Mouse (Mus musculus) kidney, adult 2 months (tissue): ENCODE measurements around the gene Phykpl. TPM values are rescaled to one million over a fixed set of nuclear protein-coding genes. Genes with fewer than 3 reads are reported as not detected.
A peak's percentile ranks its signal among the peaks of the same experiment; 100 is the strongest.

Source experiments
- DNase-seq: peaks from one replicate; pipeline ENCODE4 v3.0.0; 2021
- H3K27ac ChIP-seq: fragments of 200-500 bp; 2 replicates; pipeline ENCODE4 v1.5.1; 2012; ENCODE audit warnings: low read depth, low read length, control low read depth, inconsistent platforms; ENCODE audit not compliant: insufficient read depth
- H3K27me3 ChIP-seq: fragments of 200-500 bp; replicated peaks from 2 replicates; pipeline ENCODE4 v1.6.1; 2012; ENCODE audit warnings: mild to moderate bottlenecking, moderate library complexity, low read length, inconsistent platforms; ENCODE audit not compliant: control insufficient read depth, insufficient read depth
- H3K36me3 ChIP-seq: fragments of 200-500 bp; 2 replicates; pipeline ENCODE4 v1.6.1; 2012; ENCODE audit warnings: mild to moderate bottlenecking, moderate library complexity, low read length, inconsistent platforms; ENCODE audit not compliant: control insufficient read depth, insufficient read depth
- H3K4me1 ChIP-seq: fragments of 200-500 bp; 2 replicates; pipeline ENCODE4 v1.6.1; 2011; ENCODE audit warnings: low read length; ENCODE audit not compliant: control insufficient read depth, insufficient read depth
- H3K4me3 ChIP-seq: fragments of 200-500 bp; 2 replicates; pipeline ENCODE4 v1.5.1; 2011; ENCODE audit warnings: mild to moderate bottlenecking, low read depth, low read length, control low read depth; ENCODE audit not compliant: insufficient read depth
- CTCF ChIP-seq: fragments of 200-500 bp; conservative IDR thresholded peaks from 2 replicates; pipeline ENCODE4 v1.5.1; 2011; ENCODE audit warnings: low read depth, mild to moderate bottlenecking, control low read depth, low read length, moderate library complexity, mixed read lengths; ENCODE audit not compliant: insufficient read depth, insufficient read length
- POLR2A ChIP-seq: fragments of 200-500 bp; IDR thresholded peaks from one replicate; pipeline ENCODE4 v1.6.1; 2011; ENCODE audit warnings: low read depth, low read length, control low read depth
- WGBS: fragments of 180-500 bp; shearing (Covaris S2); methylation state at CpG from one replicate; pipeline ENCODE4 v1.1.7; 2018; 5-methylcytosine and 5-hydroxymethylcytosine counted together
- polyA plus RNA-seq: library from polyadenylated mRNA; depleted of rRNA; stranded (reverse); fragments of >200 nt; gene quantifications from 2 replicates; pipeline ENCODE4 v1.2.3, GENCODE M21; 2012

Phykpl gene
- polyA plus RNA-seq, 1 experiment, result 28.5 TPM

GRCm38 (mm10) chr11:51617693-51618092 lies 33.1 kb downstream of the Phykpl start:
- TF ChIP-seq POLR2A, result no peak
- TF ChIP-seq CTCF, result peak; percentile 90
- Histone ChIP-seq H3K4me1 (peaks cover 11% of the 10 kb centered on the region; the same call in 1 of the 2 replicates), H3K27ac (no peak overlapping the region), H3K4me3 (no peak overlapping the region), H3K27me3 (no peaks in the 10 kb centered on the region), H3K36me3 (no peaks in the 10 kb centered on the region)
- peak; percentile 85 for DNase-seq
- 2% methylated on average over 4 of the region's 4 CpGs for WGBS

GRCm38 (mm10) chr11:51618894-51619408 lies 34.4 kb downstream of the Phykpl start:
- 50% methylated on average over 8 of the region's 8 CpGs for WGBS
- peak overlapping the region; percentile 17; the same call in 1 of the 2 replicates for H3K4me3 ChIP-seq
- no peak for DNase-seq
- TF ChIP-seq CTCF (no peak), POLR2A (no peak)
- peak overlapping the region; percentile 28; the same call in 1 of the 2 replicates for H3K27ac ChIP-seq
- H3K4me1 ChIP-seq, result peaks cover 11% of the 10 kb centered on the region; the same call in 1 of the 2 replicates
- H3K36me3 ChIP-seq, result no peaks in the 10 kb centered on the region; the same call in 1 of the 2 replicates
- no peaks in the 10 kb centered on the region for H3K27me3 ChIP-seq

- peak within 1 kb of the TSS; percentile 28; the same call in 1 of the 2 replicates for H3K27ac ChIP-seq
- TF ChIP-seq POLR2A (no peak), CTCF (no peak)
These were observed 35.0 kb downstream of the Phykpl start, which contains the start of gene Nhp2 for GRCm38 (mm10) chr11:51619409-51620060. TSS of gene Nhp2 (plus strand) at chr11:51619735.

GRCm38 (mm10) chr11:51620084-51620483 lies 35.5 kb downstream of the Phykpl start:
- TF ChIP-seq POLR2A, result no peak
- no peak for TF ChIP-seq CTCF
- no peaks in the 10 kb centered on the region; the same call in 1 of the 2 replicates for H3K36me3 ChIP-seq
- peak overlapping the region; percentile 86 for H3K4me3 ChIP-seq
- peaks cover 4% of the 10 kb centered on the region; the same call in 1 of the 2 replicates for H3K4me1 ChIP-seq
- no peak for DNase-seq
- WGBS, result under 1% methylated on average over 11 of the region's 11 CpGs
- no peak overlapping the region for H3K27ac ChIP-seq
- no peaks in the 10 kb centered on the region for H3K27me3 ChIP-seq

More at GRCm38 (mm10) chr11:51619409-51620060, 35.0 kb downstream of the Phykpl start, which contains the start of gene Nhp2:
- WGBS, result under 1% methylated on average over 51 of the region's 51 CpGs
- Histone ChIP-seq H3K4me1 (peaks cover 10% of the 10 kb centered on the region; the same call in 1 of the 2 replicates), H3K4me3 (peak within 1 kb of the TSS; percentile 86), H3K36me3 (no peaks in the 10 kb centered on the region; the same call in 1 of the 2 replicates), H3K27me3 (no peaks in the 10 kb centered on the region)
- peak; percentile 99 for DNase-seq

- Histone ChIP-seq H3K4me1 (no peaks in the 10 kb centered on the region; the same call in 1 of the 2 replicates), H3K27me3 (no peaks in the 10 kb centered on the region), H3K4me3 (no peak overlapping the region), H3K36me3 (peaks cover 3% of the 10 kb centered on the region; the same call in 1 of the 2 replicates), H3K27ac (peak overlapping the region; percentile 73)
- WGBS, result 78% methylated on average over 2 of the region's 2 CpGs
- no peak for TF ChIP-seq POLR2A
- peak; percentile 64 for DNase-seq
These were observed 37.2 kb downstream of the Phykpl start for GRCm38 (mm10) chr11:51621776-51622175.

GRCm38 (mm10) chr11:51622971-51623491 lies 38.5 kb downstream of the Phykpl start:
- WGBS, result 76% methylated on average over 7 of the region's 7 CpGs
- peak; percentile 33 for DNase-seq
- H3K4me1 ChIP-seq, result no peaks in the 10 kb centered on the region; the same call in 1 of the 2 replicates
- H3K27me3 ChIP-seq, result no peaks in the 10 kb centered on the region
- no peak overlapping the region for H3K4me3 ChIP-seq
- no peak for TF ChIP-seq CTCF
- peaks cover 3% of the 10 kb centered on the region; the same call in 1 of the 2 replicates for H3K36me3 ChIP-seq
- H3K27ac ChIP-seq, result no peak overlapping the region
